Mouse (Mus musculus): ENCODE measurements around the gene Tmed3. TPM values are rescaled to one million over a fixed set of nuclear protein-coding genes. Genes with fewer than 3 reads are reported as not detected.
A peak's percentile ranks its signal among the peaks of the same experiment; 100 is the strongest.

Tmed3 gene
- total RNA-seq, 1 experiment = 34.9 TPM

GRCm38 (mm10) chr9:89736932-89737705, 32.3 kb upstream of the Tmed3 start:
- in situ Hi-C loops (cut with MboI; ENCODE audit: low sequenced_read_pairs in 2 of 2, unreplicated experiment in 2 of 2) = loop anchor here (25.0 kb wide), 1 partner anchor 1650 kb away; no protein-coding TSS in a partner anchor

GRCm38 (mm10) chr9:89706906-89707305, 2.0 kb upstream of the Tmed3 start:
- in situ Hi-C loops (cut with MboI; ENCODE audit: low sequenced_read_pairs in 2 of 2, unreplicated experiment in 2 of 2) = no loop called here
- no peak for DNase-seq (ENCODE audit: low read depth, low spot score)

More at GRCm38 (mm10) chr9:89736932-89737705, 32.3 kb upstream of the Tmed3 start:
- Histone ChIP-seq H3K36me3 (ENCODE audit: control insufficient read depth, insufficient read depth, low read length, poor library complexity, severe bottlenecking) (no peaks in the 10 kb centered on the region), H3K4me1 (ENCODE audit: control insufficient read depth in 2 of 2, insufficient read depth in 2 of 2, low read length in 2 of 2, poor library complexity in 1 of 2) (peaks cover 0 to 2% of the 10 kb centered on the region in 2 experiments; a peak in 1 of 4 replicates), H3K27ac (ENCODE audit: insufficient read depth, low read depth, low read length, poor library complexity, severe bottlenecking) (no peak overlapping the region), H3K9me3 (ENCODE audit: control insufficient read depth, insufficient read depth, low read depth, low read length) (no peaks in the 10 kb centered on the region), H3K4me3 (ENCODE audit: insufficient read depth in 1 of 2, low read depth in 1 of 2, low read length in 2 of 2, poor library complexity in 1 of 2, severe bottlenecking in 1 of 2) (no peak overlapping the region), H3K9ac (ENCODE audit: insufficient read depth, low read depth, low read length, poor library complexity, severe bottlenecking) (no peak overlapping the region)
- peak; percentile 74 for DNase-seq (ENCODE audit: low read depth, low spot score)
- TF ChIP-seq MAFK (IDR thresholded peaks at IDR 0.05; ENCODE audit: insufficient read depth, low read depth, low read length) (no peak), ZNF384 (IDR thresholded peaks at IDR 0.05; ENCODE audit: low read depth, low read length) (no peak), HCFC1 (IDR thresholded peaks at IDR 0.05; ENCODE audit: borderline replicate concordance, insufficient read depth, low read length) (no peak), CHD2 (IDR thresholded peaks at IDR 0.05; ENCODE audit: low read depth, low read length) (no peak), ZC3H11A (IDR thresholded peaks at IDR 0.05; ENCODE audit: borderline replicate concordance, low read depth, low read length) (no peak)

GRCm38 (mm10) chr9:89705197-89705533, 297 bp upstream of the Tmed3 start:
- in situ Hi-C loops (cut with MboI; ENCODE audit: low sequenced_read_pairs in 2 of 2, unreplicated experiment in 2 of 2) = no loop called here
- no peaks in the 10 kb centered on the region for H3K36me3 ChIP-seq (ENCODE audit: control insufficient read depth, insufficient read depth, low read length, poor library complexity, severe bottlenecking)
- H3K9ac ChIP-seq (ENCODE audit: insufficient read depth, low read depth, low read length, poor library complexity, severe bottlenecking) = peak overlapping the region; percentile 74; the same call in 1 of the 2 replicates
- no peaks in the 10 kb centered on the region for H3K4me1 ChIP-seq (ENCODE audit: control insufficient read depth in 2 of 2, insufficient read depth in 2 of 2, low read length in 2 of 2, poor library complexity in 1 of 2)
- TF ChIP-seq HCFC1 (IDR thresholded peaks at IDR 0.05; ENCODE audit: borderline replicate concordance, insufficient read depth, low read length) (no peak), MAFK (IDR thresholded peaks at IDR 0.05; ENCODE audit: insufficient read depth, low read depth, low read length) (no peak), CHD2 (IDR thresholded peaks at IDR 0.05; ENCODE audit: low read depth, low read length) (no peak), ZC3H11A (IDR thresholded peaks at IDR 0.05; ENCODE audit: borderline replicate concordance, low read depth, low read length) (no peak), ZNF384 (IDR thresholded peaks at IDR 0.05; ENCODE audit: low read depth, low read length) (no peak)
- H3K27ac ChIP-seq (ENCODE audit: insufficient read depth, low read depth, low read length, poor library complexity, severe bottlenecking) = no peak overlapping the region
- peak overlapping the region; percentile 53 to 71 for H3K4me3 ChIP-seq (ENCODE audit: insufficient read depth in 1 of 2, low read depth in 1 of 2, low read length in 2 of 2, poor library complexity in 1 of 2, severe bottlenecking in 1 of 2)
- H3K9me3 ChIP-seq (ENCODE audit: control insufficient read depth, insufficient read depth, low read depth, low read length) = no peaks in the 10 kb centered on the region
- DNase-seq (ENCODE audit: low read depth, low spot score) = no peak

More at GRCm38 (mm10) chr9:89706906-89707305, 2.0 kb upstream of the Tmed3 start:
- no peak for TF ChIP-seq ZC3H11A (IDR thresholded peaks at IDR 0.05; ENCODE audit: borderline replicate concordance, low read depth, low read length)
- no peak for TF ChIP-seq CHD2 (IDR thresholded peaks at IDR 0.05; ENCODE audit: low read depth, low read length)
- no peak for TF ChIP-seq ZNF384 (IDR thresholded peaks at IDR 0.05; ENCODE audit: low read depth, low read length)
- no peak for TF ChIP-seq MAFK (IDR thresholded peaks at IDR 0.05; ENCODE audit: insufficient read depth, low read depth, low read length)
- no peak for TF ChIP-seq HCFC1 (IDR thresholded peaks at IDR 0.05; ENCODE audit: borderline replicate concordance, insufficient read depth, low read length)
- no peak overlapping the region for H3K9ac ChIP-seq (ENCODE audit: insufficient read depth, low read depth, low read length, poor library complexity, severe bottlenecking)
- no peaks in the 10 kb centered on the region for H3K9me3 ChIP-seq (ENCODE audit: control insufficient read depth, insufficient read depth, low read depth, low read length)
- H3K4me3 ChIP-seq (ENCODE audit: insufficient read depth in 1 of 2, low read depth in 1 of 2, low read length in 2 of 2, poor library complexity in 1 of 2, severe bottlenecking in 1 of 2) = no peak overlapping the region
- no peaks in the 10 kb centered on the region for H3K4me1 ChIP-seq (ENCODE audit: control insufficient read depth in 2 of 2, insufficient read depth in 2 of 2, low read length in 2 of 2, poor library complexity in 1 of 2)
- H3K36me3 ChIP-seq (ENCODE audit: control insufficient read depth, insufficient read depth, low read length, poor library complexity, severe bottlenecking) = no peaks in the 10 kb centered on the region
- no peak overlapping the region for H3K27ac ChIP-seq (ENCODE audit: insufficient read depth, low read depth, low read length, poor library complexity, severe bottlenecking)

- no peaks in the 10 kb centered on the region for H3K36me3 ChIP-seq (ENCODE audit: control insufficient read depth, insufficient read depth, low read length, poor library complexity, severe bottlenecking)
- H3K27ac ChIP-seq (ENCODE audit: insufficient read depth, low read depth, low read length, poor library complexity, severe bottlenecking) = no peak overlapping the region
- no peaks in the 10 kb centered on the region for H3K4me1 ChIP-seq (ENCODE audit: control insufficient read depth in 2 of 2, insufficient read depth in 2 of 2, low read length in 2 of 2, poor library complexity in 1 of 2)
- H3K9ac ChIP-seq (ENCODE audit: insufficient read depth, low read depth, low read length, poor library complexity, severe bottlenecking) = no peak overlapping the region
- TF ChIP-seq MAFK (IDR thresholded peaks at IDR 0.05; ENCODE audit: insufficient read depth, low read depth, low read length) (no peak), ZNF384 (IDR thresholded peaks at IDR 0.05; ENCODE audit: low read depth, low read length) (no peak), CHD2 (IDR thresholded peaks at IDR 0.05; ENCODE audit: low read depth, low read length) (no peak), ZC3H11A (IDR thresholded peaks at IDR 0.05; ENCODE audit: borderline replicate concordance, low read depth, low read length) (no peak), HCFC1 (IDR thresholded peaks at IDR 0.05; ENCODE audit: borderline replicate concordance, insufficient read depth, low read length) (no peak)
- no peaks in the 10 kb centered on the region for H3K9me3 ChIP-seq (ENCODE audit: control insufficient read depth, insufficient read depth, low read depth, low read length)
- DNase-seq (ENCODE audit: low read depth, low spot score) = no peak
- H3K4me3 ChIP-seq (ENCODE audit: insufficient read depth in 1 of 2, low read depth in 1 of 2, low read length in 2 of 2, poor library complexity in 1 of 2, severe bottlenecking in 1 of 2) = no peak overlapping the region
- in situ Hi-C loops (cut with MboI; ENCODE audit: low sequenced_read_pairs in 2 of 2, unreplicated experiment in 2 of 2) = no loop called here
Measured at GRCm38 (mm10) chr9:89700910-89701457, 3.9 kb downstream of the Tmed3 start.
